Mouse (Mus musculus) heart, postnatal 4 days (tissue): ENCODE data around the gene Ltb. TPM values are rescaled to one million over a fixed set of nuclear protein-coding genes. Genes with fewer than 3 reads are reported as not detected.

ENCODE experiments used
- DNase-seq: peaks from one replicate; pipeline ENCODE4 v3.0.0; 2021
- total RNA-seq, 2 experiments: library from RNA; stranded (reverse); gene quantifications; 2 replicates each; pipeline ENCODE4 v1.2.3; 2021

The Ltb gene
- total RNA-seq: 1 to 10 TPM in 1 of 2 experiments, under 1 TPM in 1; 0.81 to 1.0 TPM

- no peak for DNase-seq
Observed at GRCm38 (mm10) chr17:35193881-35194843, at the start of gene Ltb. Ltb (plus strand) TSS chr17:35194439.

- DNase-seq: no peak
Observed at GRCm38 (mm10) chr17:35146139-35146538, 48.1 kb upstream of the Ltb start.

GRCm38 (mm10) chr17:35147348-35147747, 46.9 kb upstream of the Ltb start:
- no peak for DNase-seq

GRCm38 (mm10) chr17:35147922-35148639, 46.2 kb upstream of the Ltb start:
- no peak for DNase-seq

- no peak for DNase-seq
Observed at GRCm38 (mm10) chr17:35152121-35152520, 42.1 kb upstream of the Ltb start.

- DNase-seq: no peak
Observed at GRCm38 (mm10) chr17:35153077-35153476, 41.2 kb upstream of the Ltb start.

GRCm38 (mm10) chr17:35153931-35154330, 40.3 kb upstream of the Ltb start:
- no peak for DNase-seq

- no peak for DNase-seq
Observed at GRCm38 (mm10) chr17:35154616-35155015, 39.6 kb upstream of the Ltb start.

GRCm38 (mm10) chr17:35155451-35155850, 38.8 kb upstream of the Ltb start:
- DNase-seq: no peak

GRCm38 (mm10) chr17:35156461-35157200, 37.6 kb upstream of the Ltb start:
- no peak for DNase-seq

GRCm38 (mm10) chr17:35157254-35157653, 37.0 kb upstream of the Ltb start:
- no peak for DNase-seq

GRCm38 (mm10) chr17:35157661-35158175, 36.5 kb upstream of the Ltb start:
- DNase-seq: no peak

- no peak for DNase-seq
Observed at GRCm38 (mm10) chr17:35158850-35159593, 35.2 kb upstream of the Ltb start.

- DNase-seq: no peak
Observed at GRCm38 (mm10) chr17:35159638-35160037, 34.6 kb upstream of the Ltb start.

- DNase-seq: no peak
Observed at GRCm38 (mm10) chr17:35161421-35161820, 32.8 kb upstream of the Ltb start.

- no peak for DNase-seq
Observed at GRCm38 (mm10) chr17:35162121-35162520, 32.1 kb upstream of the Ltb start.

GRCm38 (mm10) chr17:35162730-35163129, 31.5 kb upstream of the Ltb start:
- DNase-seq: peak; percentile 54

GRCm38 (mm10) chr17:35163326-35164081, 30.7 kb upstream of the Ltb start:
- no peak for DNase-seq

- DNase-seq: no peak
Observed at GRCm38 (mm10) chr17:35164218-35164567, 30.0 kb upstream of the Ltb start.

- DNase-seq: peak; percentile 98
Observed at GRCm38 (mm10) chr17:35164568-35165450, 29.4 kb upstream of the Ltb start, which contains the start of gene Prrc2a. Prrc2a (minus strand) TSS chr17:35164897.
